Mouse (Mus musculus) right cerebral cortex, postnatal 10 days (tissue): Measurements from ENCODE around the gene Pde3a.

ENCODE experiments used
- DNase-seq, 2 experiments: peaks; one replicate each; pipeline ENCODE4 v3.0.0; 2021; ENCODE audit warnings: low spot score in 2 of 2

Gene Pde3a

DNA sequence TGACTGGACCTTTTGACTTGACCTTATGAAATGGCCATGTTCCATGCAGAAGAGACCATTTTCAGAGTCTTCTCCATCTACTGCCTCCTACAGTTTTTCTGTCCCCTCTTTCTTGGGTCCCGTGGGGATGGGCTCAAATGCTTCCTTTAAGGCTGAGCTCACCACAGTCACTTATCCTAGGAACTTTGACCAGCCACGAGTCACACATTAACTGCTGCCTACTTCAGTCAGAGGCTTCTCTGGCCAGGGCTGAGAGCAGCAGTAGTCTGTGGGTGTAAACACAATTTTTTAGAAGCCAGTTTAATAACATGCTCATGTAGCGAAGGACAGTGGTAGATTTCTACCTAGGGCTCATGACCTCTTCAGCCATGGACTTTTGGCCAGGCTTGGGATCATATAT, 79.0 kb downstream of the Pde3a start:
- no peak for DNase-seq

- no peak for DNase-seq
These were observed 82.4 kb downstream of the Pde3a start for GRCm38 (mm10) chr6:141331464-141331863.

DNA sequence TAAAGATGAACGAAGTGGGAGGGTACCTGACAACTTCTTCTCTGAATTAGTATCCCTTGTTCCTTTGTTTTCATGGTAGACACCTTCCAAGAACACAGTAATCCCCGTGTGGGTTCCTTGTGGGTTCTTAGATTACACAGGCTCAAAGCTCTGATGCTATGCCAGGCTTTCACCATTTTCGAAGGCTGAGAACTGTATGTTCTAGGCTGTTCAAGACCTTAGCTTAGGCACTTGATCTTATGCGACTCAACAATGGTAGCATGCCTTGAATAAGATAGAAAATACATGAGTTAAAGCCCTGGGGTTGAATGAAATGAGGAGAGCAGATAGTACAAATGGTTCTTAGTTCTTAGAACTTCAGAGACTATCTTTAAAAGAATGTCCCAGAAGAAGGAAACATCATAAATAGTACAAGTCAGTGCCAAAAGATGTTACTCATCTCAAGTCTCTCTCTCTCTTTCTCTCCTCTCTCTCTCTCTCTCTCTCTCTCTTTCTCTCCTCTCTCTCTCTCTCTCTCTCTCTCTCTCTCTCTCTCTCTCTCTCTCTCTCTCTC, 83.6 kb downstream of the Pde3a start:
- DNase-seq: no peak

GRCm38 (mm10) chr6:141333245-141333644, 84.2 kb downstream of the Pde3a start:
- no peak for DNase-seq

- DNase-seq: no peak
These were observed 86.8 kb downstream of the Pde3a start for GRCm38 (mm10) chr6:141335878-141336277.

DNA sequence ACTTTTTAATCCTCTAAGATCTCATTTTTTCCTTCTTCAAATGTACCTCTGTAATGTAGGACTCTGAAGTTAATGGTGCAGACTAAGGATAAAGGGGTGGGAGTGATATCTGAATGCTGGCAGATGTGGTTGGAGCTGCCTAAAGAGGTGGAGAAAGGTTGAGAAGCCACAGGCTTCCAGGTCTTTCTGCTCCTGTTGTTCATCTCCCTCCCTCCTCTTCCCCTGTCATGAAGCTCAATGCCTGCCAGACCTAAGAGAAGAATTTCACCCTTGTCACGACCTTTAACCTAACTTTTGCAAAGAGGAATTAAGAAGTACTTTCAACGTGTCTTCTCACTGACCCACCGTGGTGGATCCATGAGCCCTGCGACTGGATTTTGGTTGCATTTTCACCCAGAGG, 87.4 kb downstream of the Pde3a start:
- no peak for DNase-seq

GRCm38 (mm10) chr6:141337673-141338072, 88.6 kb downstream of the Pde3a start:
- no peak for DNase-seq

DNA sequence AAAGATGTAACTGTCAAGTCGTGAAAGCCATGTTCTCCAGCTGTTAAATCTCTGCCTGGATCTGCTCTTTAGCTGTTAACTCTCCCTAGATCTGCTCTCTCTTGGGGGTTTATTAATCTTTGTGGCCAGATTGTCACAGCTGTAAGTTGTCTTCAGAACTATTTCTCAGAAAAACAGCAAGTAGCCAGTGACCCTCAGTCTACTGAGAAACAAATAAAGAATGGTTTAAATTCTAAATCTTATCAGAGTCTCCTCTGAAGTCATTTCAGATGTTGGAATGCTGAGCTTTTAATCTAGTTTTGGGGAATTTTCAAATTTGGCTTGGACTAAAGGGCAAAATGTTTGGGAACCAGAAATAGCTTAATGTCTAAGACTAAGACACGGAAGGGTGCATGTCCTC, 92.3 kb downstream of the Pde3a start:
- no peak for DNase-seq

DNA sequence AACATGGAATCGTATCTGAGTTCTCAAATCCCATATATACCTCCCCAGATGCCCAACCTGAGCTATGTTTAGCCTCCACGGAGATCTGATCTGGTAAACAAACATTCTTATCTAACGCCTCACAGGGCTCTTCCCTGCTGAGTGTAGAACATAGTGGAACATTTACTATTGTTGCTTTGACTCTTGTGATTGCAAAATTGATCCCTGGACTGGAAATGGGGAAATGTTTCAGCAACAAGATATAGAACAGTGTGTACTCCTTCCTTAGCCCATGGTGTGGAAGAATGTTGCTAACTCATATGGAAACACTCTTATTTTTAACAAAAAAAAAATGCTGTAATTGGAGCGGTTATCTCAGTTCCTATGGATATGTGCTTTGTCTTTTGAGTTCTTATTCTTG, 98.8 kb downstream of the Pde3a start:
- no peak for DNase-seq

- DNase-seq: no peak
These were observed 99.5 kb downstream of the Pde3a start for GRCm38 (mm10) chr6:141348542-141348941.

GRCm38 (mm10) chr6:141350261-141350660, 101.2 kb downstream of the Pde3a start:
- DNase-seq: no peak

GRCm38 (mm10) chr6:141352277-141352676, 103.2 kb downstream of the Pde3a start:
- DNase-seq: no peak

GRCm38 (mm10) chr6:141363664-141364063, 114.6 kb downstream of the Pde3a start:
- DNase-seq: no peak

GRCm38 (mm10) chr6:141367037-141367436, 118.0 kb downstream of the Pde3a start:
- no peak for DNase-seq

DNA sequence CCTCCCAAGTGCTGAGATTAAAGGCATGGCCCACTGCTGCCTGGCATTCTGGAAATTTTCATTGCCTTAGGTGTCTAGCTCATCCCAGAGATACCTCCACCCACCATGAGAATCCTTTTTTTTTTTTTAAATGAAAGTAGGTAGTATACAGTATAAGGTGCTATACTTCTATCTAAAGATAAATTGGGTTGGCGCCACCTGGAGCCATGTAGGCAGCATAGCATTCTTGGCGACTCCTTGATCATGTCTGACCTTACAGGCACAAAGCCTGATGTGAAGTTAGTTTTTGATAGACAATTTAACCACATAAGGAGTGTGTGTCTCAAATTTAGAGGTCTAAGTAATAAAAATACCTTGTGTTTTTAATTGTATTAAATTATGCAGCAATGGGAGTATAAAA, 123.6 kb downstream of the Pde3a start:
- no peak for DNase-seq

DNA sequence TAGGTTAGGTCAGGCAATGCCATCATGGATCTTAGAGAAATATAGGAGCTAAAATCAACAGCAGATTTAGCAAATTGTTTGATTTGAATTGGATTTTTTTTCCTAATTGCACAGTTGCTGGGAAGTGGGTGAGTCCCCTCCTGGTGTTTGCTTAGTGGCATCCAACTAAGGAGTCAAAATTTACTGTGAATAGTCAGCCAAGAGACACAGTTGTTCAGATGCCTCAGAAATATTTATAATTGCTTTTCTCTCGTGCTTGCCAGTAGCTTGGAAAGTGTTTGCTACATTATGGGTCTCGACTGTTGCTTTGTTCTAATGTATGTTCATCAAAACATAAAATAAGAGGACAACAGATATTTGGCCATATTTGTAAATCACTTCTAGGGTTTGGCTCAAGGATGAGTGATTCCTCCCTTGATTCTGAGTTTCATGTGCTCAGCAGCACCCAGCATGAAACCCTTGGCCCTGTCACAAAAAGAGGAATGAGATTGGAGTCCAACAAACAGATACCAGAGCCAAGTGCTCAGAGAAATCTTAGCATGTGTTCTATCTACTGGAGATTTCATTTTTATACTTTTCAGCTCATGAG, 125.5 kb downstream of the Pde3a start:
- DNase-seq: no peak

DNA sequence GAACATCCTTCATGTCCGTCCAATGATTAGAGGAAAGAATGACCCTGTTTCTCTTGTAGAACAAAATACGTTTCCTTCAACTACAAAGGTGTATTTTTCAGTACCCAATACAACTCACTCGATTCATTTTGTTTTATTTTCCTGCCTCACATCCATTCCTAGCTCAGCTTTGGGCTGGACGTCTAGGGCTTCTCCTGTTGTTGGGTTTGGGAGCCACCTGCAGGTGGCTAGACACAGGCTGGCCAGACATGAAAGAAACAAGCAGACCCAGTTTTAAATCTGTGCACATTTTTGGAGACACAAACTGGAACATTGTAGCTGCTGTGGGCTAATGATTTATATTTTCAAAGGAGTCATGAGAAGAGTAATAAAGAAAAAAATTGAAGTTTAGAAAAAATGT, 126.1 kb downstream of the Pde3a start:
- no peak for DNase-seq

GRCm38 (mm10) chr6:141380927-141381326, 131.9 kb downstream of the Pde3a start:
- no peak for DNase-seq

DNA sequence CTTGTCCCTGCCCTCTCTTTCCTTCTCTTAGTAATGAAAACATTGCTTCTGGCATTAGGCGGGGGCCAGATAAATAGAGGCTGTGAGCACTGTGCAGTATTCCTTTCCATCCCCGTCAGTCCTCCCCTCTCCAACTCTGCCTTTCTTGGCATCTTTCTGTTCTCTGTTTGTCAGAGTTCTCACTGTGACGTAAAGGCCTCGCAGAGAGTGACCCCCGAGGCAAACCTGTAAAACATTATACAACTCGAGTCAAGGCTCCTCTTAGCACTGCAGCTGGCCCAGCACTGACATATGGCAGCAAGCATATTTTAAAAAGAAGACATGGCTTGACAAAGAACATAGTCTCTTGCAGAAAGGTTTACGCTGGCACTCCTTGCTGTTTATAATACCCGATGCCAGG, 132.4 kb downstream of the Pde3a start:
- DNase-seq: no peak

DNA sequence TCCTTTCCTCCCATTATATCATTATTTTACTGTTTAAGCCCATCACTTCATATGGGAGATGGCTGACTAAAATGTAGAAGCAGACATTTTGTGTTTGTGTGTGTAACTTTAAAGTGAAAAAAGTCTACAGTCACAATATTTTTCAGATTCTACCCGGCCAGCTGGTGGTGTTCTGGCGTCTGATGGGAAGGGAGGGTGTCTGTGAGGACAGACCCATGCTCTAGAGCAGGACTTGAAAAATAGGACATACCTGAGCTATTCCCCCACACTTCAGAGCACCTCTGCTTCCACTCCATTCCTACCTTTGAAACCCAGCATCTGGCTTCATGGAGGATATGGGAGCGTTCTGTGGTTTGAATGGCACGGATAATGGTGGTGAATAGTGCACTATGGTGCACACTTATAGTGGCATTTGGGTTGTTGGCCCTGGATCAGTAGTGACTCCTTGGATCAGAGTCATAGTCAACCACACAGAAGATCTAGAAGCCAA, 132.9 kb downstream of the Pde3a start:
- no peak for DNase-seq

- no peak for DNase-seq
These were observed 139.0 kb downstream of the Pde3a start for GRCm38 (mm10) chr6:141388104-141388503.

GRCm38 (mm10) chr6:141395926-141396325, 146.9 kb downstream of the Pde3a start:
- no peak for DNase-seq

DNA sequence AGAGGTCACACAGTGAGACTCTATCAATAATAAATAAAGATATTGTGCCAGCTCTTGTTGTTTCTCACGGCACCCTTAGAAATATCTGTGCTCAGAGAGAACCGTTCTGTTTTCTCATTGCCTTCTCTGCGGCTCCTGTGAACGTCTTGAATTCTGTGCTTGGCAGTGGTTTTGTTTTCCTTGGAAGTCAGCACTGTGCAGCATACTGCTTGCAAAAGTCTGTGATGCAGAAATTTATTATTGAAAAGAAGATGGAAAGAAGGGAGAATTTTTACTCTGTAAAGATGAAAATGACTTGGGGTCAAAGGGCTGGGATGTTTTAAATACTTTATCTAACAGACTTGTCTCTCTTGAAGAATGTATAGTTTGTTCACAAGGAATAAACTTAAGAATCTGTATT, 150.3 kb downstream of the Pde3a start:
- no peak for DNase-seq

- no peak for DNase-seq
These were observed 154.9 kb downstream of the Pde3a start for GRCm38 (mm10) chr6:141403943-141404342.
